Mouse (Mus musculus) liver, adult 10 weeks (tissue): ENCODE data around the gene Fchsd2. TPM values are rescaled to one million over a fixed set of nuclear protein-coding genes. Genes with fewer than 3 reads are reported as not detected.

ENCODE experiments used
- polyA plus RNA-seq: library from polyadenylated mRNA; stranded (reverse); fragments of 350-450 nt; fragmentation: Illumina TruSeq; extraction: RNeasy Lipid Tissue Mini Kit (QIAGEN cat#74804); gene quantifications from one replicate; pipeline ENCODE4 v1.2.3, GENCODE M21; 2014; ENCODE audit warnings: low read depth, low replicate concordance

Fchsd2 gene
- 21.1 TPM for polyA plus RNA-seq

GRCm38 (mm10) chr7:101092618-101093017 is at the start of gene Fchsd2:
Gene Fchsd2, plus strand, starts transcription at chr7:101092863.

GRCm38 (mm10) chr7:101301881-101302456 is 209.3 kb downstream of the Fchsd2 start, which contains the start of gene Atg16l2:
Gene Atg16l2, minus strand, starts transcription at chr7:101302251.

GRCm38 (mm10) chr7:101317014-101317413 is 224.4 kb downstream of the Fchsd2 start, which contains the start of gene Stard10:
Gene Stard10, plus strand, starts transcription at chr7:101317086.

Other genes with a start within 250 kb of the Fchsd2 start
- gene Relt, start 229.4 kb upstream of the Fchsd2 start, polyA plus RNA-seq: not detected
- gene Arhgef17, start 160.8 kb upstream of the Fchsd2 start, polyA plus RNA-seq: 0.16 TPM
- gene P2ry6, start 118.2 kb upstream of the Fchsd2 start, polyA plus RNA-seq: 0.40 TPM
- 2.0 TPM for gene P2ry2, start 80.0 kb upstream of the Fchsd2 start, polyA plus RNA-seq
- 1.8 TPM for gene Atg16l2, start 209.4 kb downstream of the Fchsd2 start, polyA plus RNA-seq
- gene Stard10, start 224.2 kb downstream of the Fchsd2 start, polyA plus RNA-seq: 148 TPM